8 mouse cellular contexts compared by ENCODE assay signal in the genomic region with DNA sequence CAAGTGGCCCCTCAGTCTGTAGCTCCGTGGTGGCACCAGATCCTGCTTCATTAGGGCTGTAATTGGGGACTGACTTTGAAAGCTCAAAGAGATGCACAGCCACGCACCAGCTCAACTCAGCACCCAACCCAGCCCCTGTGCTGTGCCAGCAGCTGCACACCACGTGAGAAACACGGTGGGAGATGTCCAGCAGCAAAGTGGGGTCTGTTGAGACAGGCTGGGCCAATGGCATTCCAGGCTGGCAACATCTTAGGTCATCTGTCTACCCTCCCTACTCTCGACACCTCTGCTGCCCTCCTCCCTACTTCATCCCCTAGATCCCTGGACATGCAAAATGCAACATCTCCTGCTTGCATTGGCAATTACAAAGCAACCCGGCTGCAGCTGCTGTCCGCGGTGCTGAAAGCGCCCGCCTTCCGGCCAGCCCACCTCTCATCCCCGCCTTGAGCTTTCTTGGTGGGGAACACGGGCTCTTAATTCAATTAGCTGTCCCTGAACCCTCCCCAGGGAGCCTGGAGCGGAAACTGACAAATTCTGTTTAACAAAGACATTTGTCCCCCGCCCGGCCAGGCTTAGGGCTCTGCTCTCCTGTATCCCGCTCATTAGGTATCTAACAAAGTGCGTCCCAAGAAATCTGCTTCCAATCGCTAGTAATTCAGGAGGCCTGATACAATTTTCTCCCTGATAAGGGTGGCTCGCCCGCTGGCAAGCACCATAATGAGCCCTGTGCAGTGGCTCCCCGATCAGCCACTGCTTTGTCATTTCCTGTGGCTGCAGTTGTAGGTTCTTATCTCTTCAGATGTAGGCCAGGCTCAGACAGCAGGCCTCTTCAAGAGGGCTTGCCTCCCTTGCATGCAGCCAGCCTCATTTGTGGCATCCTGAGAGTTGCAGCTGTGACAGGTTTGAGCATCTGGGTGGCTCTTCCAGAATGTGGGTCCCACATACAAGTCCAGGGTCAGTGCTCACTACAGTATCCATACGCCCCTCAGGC. TPM values are rescaled to one million over a fixed set of nuclear protein-coding genes. Genes with fewer than 3 reads are reported as not detected.
DNase-seq lines count a peak whose midpoint lies in the region; ATAC-seq and TF ChIP-seq lines count a peak whose summit lies in the region.

No protein-coding gene starts in this region.

- H3K4me2 ChIP-seq in forebrain, embryonic 11.5 days (ENCODE audit: low read depth, low read length, severe bottlenecking): no peak overlapping the region

- no peak overlapping the region for H3K9ac ChIP-seq in forebrain, embryonic 11.5 days (ENCODE audit: low read length)

- H3K27me3 ChIP-seq in forebrain, embryonic 11.5 days (ENCODE audit: control insufficient read depth, insufficient read depth, low read length): no peaks in the 10 kb centered on the region

- WGBS in forebrain, embryonic 11.5 days: 6% methylated on average over 23 of the region's 23 CpGs

- H3K9me3 ChIP-seq in forebrain, embryonic 11.5 days (ENCODE audit: control insufficient read depth, low read length): no peaks in the 10 kb centered on the region

- DNase-seq in layer of hippocampus, adult 2 months (ENCODE audit: low spot score in 2 of 2): no peak
- DNase-seq in layer of hippocampus, adult 9-11 months: no peak
- DNase-seq in NIH3T3 (ENCODE audit: low read depth): peak; percentile 72
- DNase-seq in forebrain, embryonic 11.5 days (ENCODE audit: low spot score): peak; percentile 89
- peak; percentile 63 to 65 for DNase-seq in kidney, postnatal 25 days
- DNase-seq in naive thymus-derived CD4-positive, alpha-beta T cell, adult 2 months (ENCODE audit: low read depth): peak; percentile 23
- DNase-seq in frontal cortex, postnatal 14 days (ENCODE audit: low spot score in 2 of 2): no peak
- DNase-seq in cerebellum, postnatal 25 days: no peak

- H3K36me3 ChIP-seq in forebrain, embryonic 11.5 days (ENCODE audit: control insufficient read depth, insufficient read depth, low read length): no peaks in the 10 kb centered on the region

- H3K27ac ChIP-seq in layer of hippocampus, adult 2 months: peak overlapping the region; percentile 69
- H3K27ac ChIP-seq in forebrain, embryonic 11.5 days (ENCODE audit: low read depth, low read length): peak overlapping the region; percentile 33

- peaks cover 10% of the 10 kb centered on the region; the same call in 1 of the 2 replicates for H3K4me1 ChIP-seq in forebrain, embryonic 11.5 days (replicated peaks; ENCODE audit: control insufficient read depth, insufficient read depth, low read length)

- TF ChIP-seq CTCF in layer of hippocampus, adult 2 months (conservative IDR thresholded peaks at IDR 0.05): no peak

- ATAC-seq in forebrain, embryonic 11.5 days (replicated peaks; ENCODE audit: low FRiP score): peak; percentile 59

- H3K4me3 ChIP-seq in layer of hippocampus, adult 2 months: no peak overlapping the region
- H3K4me3 ChIP-seq in forebrain, embryonic 11.5 days (ENCODE audit: low read depth, low read length): no peak overlapping the region

RNA-seq across cellular contexts. Expression of a gene that starts 2.6 kb away (rescaled TPM):
- total RNA-seq in layer of hippocampus, adult 2 months (2021): 10 to 100 TPM; 17.1 to 17.7 TPM
- polyA plus RNA-seq in forebrain, embryonic 11.5 days (2014; fragmentation: Nextera tagmentation; extraction: Ambion mirVana): 18.0 and 21.8 TPM in 2 replicates

RNA-seq across cellular contexts. Expression of a gene that starts 54.8 kb away (rescaled TPM):
- total RNA-seq in layer of hippocampus, adult 2 months (2021): 1 to 10 TPM in 1 of 2 experiments, under 1 TPM in 1; 0.79 to 1.7 TPM
- not detected in 2 replicates for polyA plus RNA-seq in forebrain, embryonic 11.5 days (2014; fragmentation: Nextera tagmentation; extraction: Ambion mirVana)

RNA-seq across cellular contexts. Expression of a gene that starts 57.7 kb away (rescaled TPM):
- total RNA-seq in layer of hippocampus, adult 2 months (2021): under 1 TPM; 0.29 to 0.49 TPM
- polyA plus RNA-seq in forebrain, embryonic 11.5 days (2014; fragmentation: Nextera tagmentation; extraction: Ambion mirVana): 0.88 and 1.1 TPM in 2 replicates

Comparison
In these comparisons a context has a peak if more than half of its experiments do, and no peak if none do; other contexts are left out.
1. DNase-seq: peak in NIH3T3 (single experiment), forebrain, embryonic 11.5 days (single experiment), kidney, postnatal 25 days (2 of 2) and naive thymus-derived CD4-positive, alpha-beta T cell, adult 2 months (single experiment); none in layer of hippocampus, adult 2 months (0 of 2), layer of hippocampus, adult 9-11 months (single experiment), frontal cortex, postnatal 14 days (0 of 2) and cerebellum, postnatal 25 days (0 of 2).